Mouse (Mus musculus) CH12.LX (cell line): ENCODE data around the gene Stambpl1. TPM values are rescaled to one million over a fixed set of nuclear protein-coding genes. Genes with fewer than 3 reads are reported as not detected.

ENCODE experiments used
- DNase-seq: peaks from one replicate; pipeline ENCODE4 v3.0.0-alpha.2; 2013; ENCODE audit errors: extremely low read depth
- H3K27ac ChIP-seq: 2 replicates; pipeline ENCODE4 v1.5.1; 2012; ENCODE audit warnings: low read depth, mild to moderate bottlenecking, control low read depth, moderate library complexity; ENCODE audit not compliant: insufficient read depth
- H3K27me3 ChIP-seq: replicated peaks from 2 replicates; pipeline ENCODE3; 2012; ENCODE audit warnings: inconsistent platforms
- H3K36me3 ChIP-seq, 2 experiments: replicated peaks in 1 of 2; 2 replicates each; pipeline versions ENCODE3 to v1.6.1; 2012; ENCODE audit warnings: inconsistent platforms in 1 of 2, low read length in 1 of 2, mild to moderate bottlenecking in 1 of 2, mixed read lengths in 1 of 2, moderate library complexity in 1 of 2; ENCODE audit not compliant: control insufficient read depth in 1 of 2, insufficient read depth in 1 of 2
- H3K4me1 ChIP-seq, 2 experiments: 2 replicates each; pipeline ENCODE4 v1.6.1; 2012; ENCODE audit warnings: inconsistent platforms in 1 of 2, moderate library complexity in 1 of 2; ENCODE audit not compliant: insufficient read depth in 2 of 2, control insufficient read depth in 1 of 2
- H3K4me2 ChIP-seq: 2 replicates; pipeline ENCODE4 v1.6.1; 2012; ENCODE audit warnings: low read depth, mild to moderate bottlenecking, control low read depth; ENCODE audit not compliant: poor library complexity, insufficient read depth, severe bottlenecking
- H3K4me3 ChIP-seq, 3 experiments: fragments of 150-350 bp in 1 of 3; sonication (generic) in 1 of 3; replicated peaks in 1 of 3; 2 replicates each; pipeline versions ENCODE3 to v1.5.1; 2011 to 2012; ENCODE audit warnings: low read depth in 2 of 3, low read length in 2 of 3, mild to moderate bottlenecking in 2 of 3, moderate library complexity in 2 of 3, control low read depth in 1 of 3, improper control_type of control experiment in 1 of 3, inconsistent platforms in 1 of 3, mixed read lengths in 1 of 3; ENCODE audit not compliant: poor library complexity in 1 of 3
- H3K79me2 ChIP-seq: replicated peaks from 2 replicates; pipeline ENCODE4 v1.6.1; 2012; ENCODE audit warnings: mild to moderate bottlenecking, moderate library complexity; ENCODE audit not compliant: control insufficient read depth, poor library complexity, insufficient read depth, severe bottlenecking; ENCODE audit errors: extremely low read depth
- H3K9ac ChIP-seq: 2 replicates; pipeline ENCODE4 v1.6.1; 2012; ENCODE audit warnings: low read depth, mild to moderate bottlenecking, control low read depth, moderate library complexity; ENCODE audit not compliant: insufficient read depth
- H3K9me3 ChIP-seq: replicated peaks from 2 replicates; pipeline ENCODE3; 2012; ENCODE audit warnings: low read length, inconsistent platforms, mixed read lengths
- BHLHE40 ChIP-seq: IDR thresholded peaks from 2 replicates; pipeline ENCODE4 v1.6.1; 2011; ENCODE audit warnings: mild to moderate bottlenecking, low read depth, low read length, improper control_type of control experiment
- CHD2 ChIP-seq: IDR thresholded peaks from 2 replicates; pipeline ENCODE4 v1.6.1; 2011; ENCODE audit warnings: low read length, improper control_type of control experiment
- CTCF ChIP-seq, 2 experiments: IDR thresholded peaks in 1 of 2; conservative IDR thresholded peaks in 1 of 2; 2 replicates each; pipeline ENCODE4 v1.5.1; 2011 to 2012; ENCODE audit warnings: low read depth in 2 of 2, low read length in 2 of 2, improper control_type of control experiment in 1 of 2, inconsistent platforms in 1 of 2, mild to moderate bottlenecking in 1 of 2, moderate library complexity in 1 of 2
- ELF1 ChIP-seq: IDR thresholded peaks from 2 replicates; pipeline ENCODE4 v1.6.1; 2014; ENCODE audit warnings: low read depth, mild to moderate bottlenecking, inconsistent platforms, low read length, improper control_type of control experiment
- HCFC1 ChIP-seq: IDR thresholded peaks from 2 replicates; pipeline ENCODE4 v1.6.1; 2012; ENCODE audit warnings: low read depth, mild to moderate bottlenecking, inconsistent platforms, low read length, improper control_type of control experiment
- IRF4 ChIP-seq: IDR thresholded peaks from 2 replicates; pipeline ENCODE4 v1.6.1; 2014; ENCODE audit warnings: low read depth, mild to moderate bottlenecking, inconsistent platforms, low read length, improper control_type of control experiment
- JUN ChIP-seq: IDR thresholded peaks from 2 replicates; pipeline ENCODE4 v1.6.1; 2011; ENCODE audit warnings: low read depth, mild to moderate bottlenecking, low read length, improper control_type of control experiment, moderate library complexity; ENCODE audit not compliant: insufficient read depth
- KAT2A ChIP-seq: IDR thresholded peaks from 2 replicates; pipeline ENCODE4 v1.6.1; 2012; ENCODE audit warnings: low read length, improper control_type of control experiment, inconsistent platforms; ENCODE audit not compliant: insufficient replicate concordance
- MEF2A ChIP-seq: IDR thresholded peaks from 2 replicates; pipeline ENCODE4 v1.6.1; 2014; ENCODE audit warnings: low read depth, mild to moderate bottlenecking, inconsistent platforms, low read length, improper control_type of control experiment, borderline replicate concordance
- MXI1 ChIP-seq: IDR thresholded peaks from 2 replicates; pipeline ENCODE4 v1.6.1; 2011; ENCODE audit warnings: mild to moderate bottlenecking, low read depth, low read length, improper control_type of control experiment
- MYC ChIP-seq: IDR thresholded peaks from 2 replicates; pipeline ENCODE4 v1.6.1; 2011; ENCODE audit warnings: low read depth, mild to moderate bottlenecking, improper control_type of control experiment, low read length
- NELFE ChIP-seq: IDR thresholded peaks from 2 replicates; pipeline ENCODE4 v1.6.1; 2011; ENCODE audit warnings: low read depth, low read length, improper control_type of control experiment
- POLR2AphosphoS2 ChIP-seq: IDR thresholded peaks from 2 replicates; pipeline ENCODE4 v1.6.1; 2011; ENCODE audit warnings: low read depth, low read length, improper control_type of control experiment
- RAD21 ChIP-seq: IDR thresholded peaks from 2 replicates; pipeline ENCODE4 v1.6.1; 2011; ENCODE audit warnings: low read depth, mild to moderate bottlenecking, low read length, improper control_type of control experiment, moderate library complexity
- RCOR1 ChIP-seq: conservative IDR thresholded peaks from 2 replicates; pipeline ENCODE4 v1.6.1; 2012; ENCODE audit warnings: low read depth, mild to moderate bottlenecking, inconsistent platforms, low read length, improper control_type of control experiment
- SIN3A ChIP-seq: IDR thresholded peaks from 2 replicates; pipeline ENCODE4 v1.6.1; 2012; ENCODE audit warnings: low read length, improper control_type of control experiment, inconsistent platforms
- TCF12 ChIP-seq: IDR thresholded peaks from 2 replicates; pipeline ENCODE4 v1.6.1; 2014; ENCODE audit warnings: low read depth, mild to moderate bottlenecking, inconsistent platforms, low read length, improper control_type of control experiment
- USF1 ChIP-seq: IDR thresholded peaks from 2 replicates; pipeline ENCODE4 v1.6.1; 2014; ENCODE audit warnings: low read depth, mild to moderate bottlenecking, inconsistent platforms, low read length, improper control_type of control experiment
- USF2 ChIP-seq: conservative IDR thresholded peaks from 2 replicates; pipeline ENCODE4 v1.6.1; 2011; ENCODE audit warnings: low read depth, low read length, improper control_type of control experiment
- ZC3H11A ChIP-seq: IDR thresholded peaks from 2 replicates; pipeline ENCODE4 v1.6.1; 2012; ENCODE audit warnings: low read depth, mild to moderate bottlenecking, inconsistent platforms, low read length, improper control_type of control experiment
- ZKSCAN1 ChIP-seq: IDR thresholded peaks from 2 replicates; pipeline ENCODE4 v1.6.1; 2012; ENCODE audit warnings: low read depth, inconsistent platforms, low read length, improper control_type of control experiment, borderline replicate concordance
- dilution Hi-C: fragments of 300-500 bp; cut with MboI; formaldehyde crosslinking; loops from 2 replicates; pipeline ENCODE4 v1.14.3; 2020; ENCODE audit warnings: low sequenced_read_pairs; ENCODE audit not compliant: extremely low pct_unique_long_range_greater_than_20kb, extremely low pct_ligation_motif_present
- in situ Hi-C: fragments of 300-500 bp; cut with MboI; formaldehyde crosslinking; loops from 3 replicates; pipeline ENCODE4 v1.14.3; 2019; ENCODE audit warnings: low sequenced_read_pairs, low pct_ligation_motif_present, low pct_unique_long_range_greater_than_20kb, mixed read lengths
- polyA plus RNA-seq: library from polyadenylated mRNA; unstranded; fragments of >175 nt; gene quantifications from 2 replicates; pipeline ENCODE4 v1.2.1, GENCODE M21; 2012; ENCODE audit warnings: low read depth; ENCODE audit not compliant: insufficient read length
- total RNA-seq, 2 experiments: library from RNA; depleted of rRNA; stranded (reverse); fragments of 300-350 nt in 1 of 2; fragments of >200 nt in 1 of 2; gene quantifications; 2 replicates each; pipeline ENCODE4 v1.2.3; 2012 to 2014

Stambpl1 gene
- total and polyA plus RNA-seq, 3 experiments = 29.7 to 48.2 (median 40.6) TPM

DNA sequence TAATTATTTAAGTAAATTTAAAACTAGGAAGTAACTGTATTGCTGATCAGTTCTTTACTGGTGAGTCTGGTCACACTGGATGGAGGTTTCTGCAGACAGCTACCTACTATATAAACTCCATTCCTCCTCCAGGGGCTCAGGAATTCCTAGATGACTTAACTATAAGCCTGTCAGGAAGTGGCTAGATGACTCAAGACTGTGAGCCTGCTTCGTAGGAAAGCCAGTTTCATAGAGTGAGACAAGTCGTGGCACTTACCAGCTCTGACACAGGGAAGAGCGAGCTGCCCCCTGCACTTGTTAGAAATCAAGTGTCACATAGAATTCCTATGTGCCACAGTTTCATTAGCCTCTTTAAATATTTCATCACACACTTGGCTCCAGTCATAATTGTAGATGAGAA is 20.9 kb upstream of the Stambpl1 start:
- no peak for DNase-seq
- H3K27me3 ChIP-seq = no peaks in the 10 kb centered on the region
- peaks cover 0 to 20% of the 10 kb centered on the region in 2 experiments; a peak in 2 of 4 replicates for H3K4me1 ChIP-seq
- H3K9ac ChIP-seq = no peak overlapping the region
- dilution Hi-C loops (no loop called here), in situ Hi-C loops (no loop called here)
- H3K9me3 ChIP-seq = no peaks in the 10 kb centered on the region
- no peaks in the 10 kb centered on the region for H3K36me3 ChIP-seq
- H3K27ac ChIP-seq = no peak overlapping the region
- TF ChIP-seq POLR2AphosphoS2 (no peak), CTCF (conservative IDR thresholded peaks at IDR 0.05 in 1 of 2, IDR thresholded peaks at IDR 0.05 in 1 of 2; ENCODE audit: low read depth in 2 of 2, low read length in 2 of 2) (no peak), BHLHE40 (no peak), RCOR1 (no peak), HCFC1 (no peak), USF1 (no peak), USF2 (no peak), IRF4 (no peak), KAT2A (no peak), ZKSCAN1 (no peak), CHD2 (no peak)
- 0 out of 2 replicates have a peak overlapping the region, but pooled peaks have one; percentile 31 for H3K4me2 ChIP-seq
- H3K4me3 ChIP-seq = no peak overlapping the region
- no peaks in the 10 kb centered on the region for H3K79me2 ChIP-seq

DNA sequence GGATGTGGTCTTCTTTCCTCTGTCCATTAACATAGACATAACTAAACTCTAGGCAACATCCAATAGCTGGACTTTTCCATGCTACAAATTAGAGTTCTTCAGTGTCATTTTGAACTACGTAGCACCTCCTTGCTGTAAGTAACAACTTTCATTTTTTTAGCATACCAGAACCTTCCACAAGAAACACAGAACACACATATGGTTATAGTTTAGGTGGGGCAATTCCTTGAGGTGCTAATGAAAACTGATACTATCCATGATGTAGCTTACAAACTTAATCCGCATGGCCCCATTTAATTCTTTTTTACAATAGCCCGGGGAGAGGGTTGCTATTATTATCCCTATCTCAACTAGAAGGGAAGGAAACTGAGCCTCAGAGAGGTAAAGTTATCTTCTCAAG is 18.0 kb upstream of the Stambpl1 start:
- H3K4me1 ChIP-seq = peaks cover 0 to 8% of the 10 kb centered on the region in 2 experiments; a peak in 1 of 4 replicates
- no peak overlapping the region for H3K4me3 ChIP-seq
- H3K79me2 ChIP-seq = no peaks in the 10 kb centered on the region
- TF ChIP-seq ELF1 (no peak), NELFE (no peak), MYC (no peak), CHD2 (no peak), BHLHE40 (no peak), HCFC1 (no peak), TCF12 (no peak), CTCF (conservative IDR thresholded peaks at IDR 0.05 in 1 of 2, IDR thresholded peaks at IDR 0.05 in 1 of 2; ENCODE audit: low read depth in 2 of 2, low read length in 2 of 2) (no peak), JUN (no peak), RAD21 (no peak), RCOR1 (no peak), MXI1 (no peak), ZKSCAN1 (no peak), MEF2A (no peak), ZC3H11A (no peak), SIN3A (no peak)
- no peaks in the 10 kb centered on the region for H3K27me3 ChIP-seq
- no peaks in the 10 kb centered on the region for H3K9me3 ChIP-seq
- H3K27ac ChIP-seq = no peak overlapping the region
- dilution Hi-C loops (no loop called here), in situ Hi-C loops (no loop called here)
- H3K9ac ChIP-seq = no peak overlapping the region
- no peak overlapping the region for H3K4me2 ChIP-seq
- H3K36me3 ChIP-seq = no peaks in the 10 kb centered on the region
- no peak for DNase-seq
